10 mouse cellular contexts compared by ENCODE assay signal in the genomic region with DNA sequence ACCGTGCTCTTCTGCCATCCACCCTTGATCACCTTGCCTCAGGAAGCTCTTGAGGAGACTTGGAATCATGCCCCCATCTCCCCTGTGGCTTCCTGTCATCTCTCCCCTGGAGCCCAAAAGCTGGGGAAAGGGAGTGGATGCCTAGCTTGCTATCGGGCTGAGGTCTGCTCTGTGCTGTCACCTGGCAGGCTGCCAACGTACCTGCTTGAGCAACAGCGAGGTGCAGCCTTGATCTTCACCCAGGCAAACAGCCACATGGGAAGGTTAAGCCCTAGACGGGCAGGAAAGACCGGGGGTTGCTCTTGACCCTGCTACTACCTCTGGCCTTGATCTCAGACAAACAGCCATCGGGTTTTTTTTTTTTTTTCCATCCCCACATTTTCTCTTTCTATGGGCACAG.
A peak's percentile ranks its signal among the peaks of the same experiment; 100 is the strongest.
DNase-seq lines count a peak whose midpoint lies in the region; TF ChIP-seq lines count a peak whose summit lies in the region.
"Had no signal": no experiment of that assay in that cellular context is flagged by ENCODE, and none has a peak within 500 bp of the region (broad histone marks: within the 10 kb centered on the region; RNA-seq: fewer than 3 reads in every experiment).

No protein-coding gene starts in this region.

- no peaks in the 10 kb centered on the region for H3K79me2 ChIP-seq in liver, adult 2 months (ENCODE audit: control insufficient read depth, insufficient read depth, low read length)

- peaks cover 12% of the 10 kb centered on the region for H3K4me1 ChIP-seq in liver, adult 2 months (ENCODE audit: control insufficient read depth, insufficient read depth, low read length)

- TF ChIP-seq CTCF in liver, adult 2 months (IDR thresholded peaks at IDR 0.05; ENCODE audit: low read depth, low read length) = no peak

- H3K27me3 ChIP-seq in liver, adult 2 months (ENCODE audit: control insufficient read depth, insufficient read depth, low read length) = no peaks in the 10 kb centered on the region
- H3K27me3 ChIP-seq: forebrain, embryonic 13.5 days had no signal

- H3K9ac ChIP-seq in liver, adult 2 months (ENCODE audit: low read depth, low read length) = no peak overlapping the region
- H3K9ac ChIP-seq: forebrain, embryonic 13.5 days had no signal

- peak; percentile 34 for DNase-seq in ovary, postnatal 36 days (ENCODE audit: low spot score)
- no peak for DNase-seq in ovary, adult 18-20 months (ENCODE audit: low spot score)
- DNase-seq in gonadal fat pad, adult 2 months (ENCODE audit: low read depth) = peak; percentile 83
- DNase-seq in liver, adult 2 months (ENCODE audit: extremely low read depth, low read depth, low spot score) = peak; percentile 92
- DNase-seq in urinary bladder, postnatal 14 days (ENCODE audit: low spot score) = peak; percentile 87
- DNase-seq in left cerebral cortex, adult 8-10 months (ENCODE audit: low spot score in 2 of 2) = no peak
- DNase-seq in right cerebral cortex, postnatal 10 days (ENCODE audit: low spot score in 2 of 2) = no peak
- DNase-seq: cerebellum, adult 8-10 months had no signal

- no peak overlapping the region for H3K4me3 ChIP-seq in liver, adult 2 months (ENCODE audit: insufficient read depth, low read depth, low read length)
- H3K4me3 ChIP-seq: forebrain, embryonic 13.5 days; myocyte had no signal

- H3K27ac ChIP-seq in liver, adult 2 months (replicated peaks; ENCODE audit: insufficient read depth, low read depth, low read length) = no peak overlapping the region
- H3K27ac ChIP-seq: forebrain, embryonic 13.5 days had no signal

- 18% methylated on average over 7 of the region's 7 CpGs for WGBS in liver, adult 2 months

- TF ChIP-seq POLR2A in liver, adult 2 months (IDR thresholded peaks at IDR 0.05; ENCODE audit: extremely low read depth, insufficient read depth, low read length) = no peak

- H3K36me3 ChIP-seq in liver, adult 2 months (ENCODE audit: control insufficient read depth, insufficient read depth, low read length) = no peaks in the 10 kb centered on the region

Comparison
In these comparisons a context has a peak if more than half of its experiments do, and no peak if none do; other contexts are left out.
1. DNase-seq: peak in ovary, postnatal 36 days (single experiment), gonadal fat pad, adult 2 months (single experiment), liver, adult 2 months (single experiment) and urinary bladder, postnatal 14 days (single experiment); none in ovary, adult 18-20 months (single experiment), left cerebral cortex, adult 8-10 months (0 of 2) and right cerebral cortex, postnatal 10 days (0 of 2).